Mouse (Mus musculus) MEL (cell line): ENCODE data around the gene Rnd1. TPM values are rescaled to one million over a fixed set of nuclear protein-coding genes. Genes with fewer than 3 reads are reported as not detected.

Experiments used
- DNase-seq: peaks from one replicate; pipeline ENCODE4 v3.0.0; 2011; ENCODE audit warnings: low read depth, low spot score
- H3K27ac ChIP-seq: 2 replicates; pipeline ENCODE4 v1.5.1; 2012; ENCODE audit warnings: low read depth, mild to moderate bottlenecking, control low read depth, low read length, moderate library complexity; ENCODE audit not compliant: control insufficient read depth
- H3K27me3 ChIP-seq, 2 experiments: fragments of 150-350 bp in 1 of 2; sonication (generic) in 1 of 2; 2 replicates each; pipeline ENCODE4 v1.6.1; 2012; ENCODE audit warnings: low read length in 2 of 2, mild to moderate bottlenecking in 2 of 2, improper control_type of control experiment in 1 of 2, moderate library complexity in 1 of 2; ENCODE audit not compliant: insufficient read depth in 2 of 2, control insufficient read depth in 1 of 2
- H3K36me3 ChIP-seq, 2 experiments: 2 replicates each; pipeline ENCODE4 v1.6.1; 2012 to 2014; ENCODE audit warnings: low read length in 2 of 2, improper control_type of control experiment in 1 of 2, inconsistent platforms in 1 of 2, mild to moderate bottlenecking in 1 of 2; ENCODE audit not compliant: insufficient read depth in 2 of 2, control insufficient read depth in 1 of 2
- H3K4me1 ChIP-seq, 2 experiments: fragments of 150-350 bp in 1 of 2; sonication (generic) in 1 of 2; 2 replicates each; pipeline ENCODE4 v1.6.1; 2012; ENCODE audit warnings: low read length in 2 of 2, improper control_type of control experiment in 1 of 2, mild to moderate bottlenecking in 1 of 2; ENCODE audit not compliant: insufficient read depth in 2 of 2, control insufficient read depth in 1 of 2
- H3K4me3 ChIP-seq, 2 experiments: fragments of 150-350 bp in 1 of 2; sonication (generic) in 1 of 2; 2 replicates each; pipeline ENCODE4 v1.5.1; 2012; ENCODE audit warnings: low read depth in 2 of 2, low read length in 2 of 2, mild to moderate bottlenecking in 2 of 2, moderate library complexity in 2 of 2, control low read depth in 1 of 2, improper control_type of control experiment in 1 of 2; ENCODE audit not compliant: control insufficient read depth in 1 of 2, insufficient read depth in 1 of 2
- H3K79me2 ChIP-seq: 2 replicates; pipeline ENCODE4 v1.6.1; 2012; ENCODE audit warnings: mild to moderate bottlenecking, low read length, moderate library complexity; ENCODE audit not compliant: control insufficient read depth, poor library complexity, insufficient read depth
- H3K9ac ChIP-seq: 2 replicates; pipeline ENCODE4 v1.6.1; 2012; ENCODE audit warnings: low read depth, mild to moderate bottlenecking, control low read depth, low read length, moderate library complexity; ENCODE audit not compliant: control insufficient read depth, poor library complexity, severe bottlenecking
- H3K9me3 ChIP-seq: fragments of 150-350 bp; sonication (generic); replicated peaks from 2 replicates; pipeline ENCODE4 v1.6.1; 2012; ENCODE audit warnings: mild to moderate bottlenecking, low read length, improper control_type of control experiment, moderate library complexity; ENCODE audit not compliant: insufficient read depth
- BHLHE40 ChIP-seq: IDR thresholded peaks from 2 replicates; pipeline ENCODE4 v1.6.1; 2012; ENCODE audit warnings: low read depth, mild to moderate bottlenecking, inconsistent platforms, low read length, improper control_type of control experiment, borderline replicate concordance
- CHD1 ChIP-seq: IDR thresholded peaks from 2 replicates; pipeline ENCODE4 v1.6.1; 2012; ENCODE audit warnings: low read depth, mild to moderate bottlenecking, inconsistent platforms, low read length, improper control_type of control experiment
- CTCF ChIP-seq, 3 experiments: IDR thresholded peaks in 2 of 3; conservative IDR thresholded peaks in 1 of 3; 2 replicates each; pipeline ENCODE4 v1.5.1; 2011 to 2012; ENCODE audit warnings: low read length in 3 of 3, low read depth in 2 of 3, mild to moderate bottlenecking in 2 of 3, improper control_type of control experiment in 1 of 3, inconsistent platforms in 1 of 3, mixed read lengths in 1 of 3, moderate library complexity in 1 of 3; ENCODE audit not compliant: control insufficient read depth in 1 of 3, insufficient read depth in 1 of 3, poor library complexity in 1 of 3, severe bottlenecking in 1 of 3
- ELF1 ChIP-seq: IDR thresholded peaks from 2 replicates; pipeline ENCODE4 v1.6.1; 2014; ENCODE audit warnings: low read depth, mild to moderate bottlenecking, inconsistent platforms, low read length, improper control_type of control experiment, moderate library complexity
- EP300 ChIP-seq, 2 experiments: IDR thresholded peaks; 2 replicates each; pipeline ENCODE4 v1.6.1; 2011; ENCODE audit warnings: improper control_type of control experiment in 2 of 2, low read length in 2 of 2, low read depth in 1 of 2, mild to moderate bottlenecking in 1 of 2
- GABPA ChIP-seq: IDR thresholded peaks from 2 replicates; pipeline ENCODE4 v1.6.1; 2012; ENCODE audit warnings: low read depth, mild to moderate bottlenecking, inconsistent platforms, low read length, improper control_type of control experiment, moderate library complexity
- GATA1 ChIP-seq: IDR thresholded peaks from 2 replicates; pipeline ENCODE4 v1.6.1; 2011; ENCODE audit warnings: low read depth, low read length, improper control_type of control experiment
- HCFC1 ChIP-seq: IDR thresholded peaks from 2 replicates; pipeline ENCODE4 v1.6.1; 2012; ENCODE audit warnings: low read depth, mild to moderate bottlenecking, inconsistent platforms, low read length, improper control_type of control experiment, moderate library complexity
- JUND ChIP-seq: IDR thresholded peaks from 2 replicates; pipeline ENCODE4 v1.6.1; 2011; ENCODE audit warnings: low read depth, mild to moderate bottlenecking, improper control_type of control experiment, low read length
- MAFK ChIP-seq: IDR thresholded peaks from 2 replicates; pipeline ENCODE4 v1.6.1; 2011; ENCODE audit warnings: low read depth, mild to moderate bottlenecking, low read length, improper control_type of control experiment, borderline replicate concordance
- MAX ChIP-seq: IDR thresholded peaks from 2 replicates; pipeline ENCODE4 v1.6.1; 2011; ENCODE audit warnings: low read length, improper control_type of control experiment
- MEF2A ChIP-seq: IDR thresholded peaks from 2 replicates; pipeline ENCODE4 v1.6.1; 2014; ENCODE audit warnings: low read depth, mild to moderate bottlenecking, inconsistent platforms, low read length, improper control_type of control experiment; ENCODE audit not compliant: poor library complexity, insufficient replicate concordance, severe bottlenecking; ENCODE audit errors: extremely low read depth
- MXI1 ChIP-seq: IDR thresholded peaks from 2 replicates; pipeline ENCODE4 v1.6.1; 2011; ENCODE audit warnings: mild to moderate bottlenecking, low read depth, low read length, improper control_type of control experiment
- MYB ChIP-seq: IDR thresholded peaks from 2 replicates; pipeline ENCODE4 v1.6.1; 2011; ENCODE audit warnings: mild to moderate bottlenecking, low read depth, low read length, improper control_type of control experiment
- MYC ChIP-seq: IDR thresholded peaks from 2 replicates; pipeline ENCODE4 v1.6.1; 2011; ENCODE audit warnings: low read depth, mild to moderate bottlenecking, low read length, improper control_type of control experiment, moderate library complexity
- NELFE ChIP-seq: IDR thresholded peaks from 2 replicates; pipeline ENCODE4 v1.6.1; 2011; ENCODE audit warnings: low read depth, low read length, improper control_type of control experiment
- NRF1 ChIP-seq: IDR thresholded peaks from 2 replicates; pipeline ENCODE4 v1.6.1; 2014; ENCODE audit warnings: low read depth, mild to moderate bottlenecking, inconsistent platforms, low read length, improper control_type of control experiment, moderate library complexity; ENCODE audit not compliant: poor library complexity, insufficient read depth, severe bottlenecking
- POLR2AphosphoS5 ChIP-seq: IDR thresholded peaks from 2 replicates; pipeline ENCODE4 v1.6.1; 2012; ENCODE audit warnings: low read depth, borderline replicate concordance, mild to moderate bottlenecking, inconsistent platforms, low read length, moderate library complexity, mixed read lengths
- RAD21 ChIP-seq: IDR thresholded peaks from 2 replicates; pipeline ENCODE4 v1.6.1; 2011; ENCODE audit warnings: mild to moderate bottlenecking, low read depth, low read length, improper control_type of control experiment
- RCOR1 ChIP-seq: IDR thresholded peaks from 2 replicates; pipeline ENCODE4 v1.6.1; 2012; ENCODE audit warnings: low read depth, mild to moderate bottlenecking, inconsistent platforms, low read length, improper control_type of control experiment
- SIN3A ChIP-seq: IDR thresholded peaks from 2 replicates; pipeline ENCODE4 v1.6.1; 2012; ENCODE audit warnings: low read length, improper control_type of control experiment, inconsistent platforms
- SMC3 ChIP-seq: IDR thresholded peaks from 2 replicates; pipeline ENCODE4 v1.6.1; 2011; ENCODE audit warnings: low read depth, low read length, improper control_type of control experiment
- TAL1 ChIP-seq: IDR thresholded peaks from 2 replicates; pipeline ENCODE4 v1.6.1; 2012; ENCODE audit warnings: mild to moderate bottlenecking, inconsistent platforms, low read length, moderate library complexity, mixed read lengths
- TBP ChIP-seq: IDR thresholded peaks from 2 replicates; pipeline ENCODE4 v1.8.0; 2011; ENCODE audit warnings: low read depth, low read length, improper control_type of control experiment
- UBTF ChIP-seq: IDR thresholded peaks from 2 replicates; pipeline ENCODE4 v1.6.1; 2012; ENCODE audit warnings: low read depth, mild to moderate bottlenecking, inconsistent platforms, low read length, improper control_type of control experiment, moderate library complexity, borderline replicate concordance; ENCODE audit not compliant: insufficient read depth
- USF1 ChIP-seq: IDR thresholded peaks from 2 replicates; pipeline ENCODE4 v1.6.1; 2014; ENCODE audit warnings: low read depth, mild to moderate bottlenecking, inconsistent platforms, low read length, improper control_type of control experiment, moderate library complexity
- USF2 ChIP-seq, 2 experiments: IDR thresholded peaks; 2 replicates each; pipeline ENCODE4 v1.6.1; 2011 to 2012; ENCODE audit warnings: improper control_type of control experiment in 2 of 2, low read length in 2 of 2, borderline replicate concordance in 1 of 2, inconsistent platforms in 1 of 2, low read depth in 1 of 2, mild to moderate bottlenecking in 1 of 2; ENCODE audit not compliant: insufficient read depth in 1 of 2
- ZC3H11A ChIP-seq: IDR thresholded peaks from 2 replicates; pipeline ENCODE4 v1.6.1; 2012; ENCODE audit warnings: low read depth, mild to moderate bottlenecking, inconsistent platforms, low read length, improper control_type of control experiment
- ZKSCAN1 ChIP-seq: IDR thresholded peaks from 2 replicates; pipeline ENCODE4 v1.6.1; 2012; ENCODE audit warnings: low read depth, mild to moderate bottlenecking, inconsistent platforms, low read length, improper control_type of control experiment, moderate library complexity
- ZMIZ1 ChIP-seq: IDR thresholded peaks from 2 replicates; pipeline ENCODE4 v1.6.1; 2012; ENCODE audit warnings: low read depth, mild to moderate bottlenecking, inconsistent platforms, low read length, improper control_type of control experiment, moderate library complexity
- ZNF384 ChIP-seq: IDR thresholded peaks from 2 replicates; pipeline ENCODE4 v1.6.1; 2012; ENCODE audit warnings: low read depth, mild to moderate bottlenecking, inconsistent platforms, low read length, improper control_type of control experiment
- polyA plus RNA-seq, 2 experiments: library from polyadenylated mRNA; stranded (reverse) in 1 of 2; unstranded in 1 of 2; fragments of >175 nt in 1 of 2; fragments of >200 nt in 1 of 2; gene quantifications; 2 replicates each; pipeline versions ENCODE4 v1.2.1 to v1.2.4; 2012; ENCODE audit warnings: low replicate concordance in 2 of 2, low read depth in 1 of 2; ENCODE audit not compliant: insufficient read length in 2 of 2, insufficient read depth in 1 of 2, missing spikeins in 1 of 2
- total RNA-seq: library from RNA; depleted of rRNA; stranded (reverse); fragments of 300-350 nt; gene quantifications from 2 replicates; pipeline ENCODE4 v1.2.3, GENCODE M21; 2012

Gene Rnd1
- total and polyA plus RNA-seq, 3 experiments: 5.5 to 6.0 TPM; not detected in 1

- TF ChIP-seq TBP (peak; percentile 85), MYC (peak; percentile 86), SIN3A (peak; percentile 94), SMC3 (peak; percentile 8; the same call in 1 of the 2 replicates), HCFC1 (peak; percentile 96)
Measured at GRCm38 (mm10) chr15:98662567-98663545, 14.4 kb downstream of the Rnd1 start, which contains the start of gene Ddx23 (continued).

GRCm38 (mm10) chr15:98662198-98662566, 15.1 kb downstream of the Rnd1 start:
- H3K9me3 ChIP-seq: no peaks in the 10 kb centered on the region
- peak overlapping the region; percentile 96 for H3K27ac ChIP-seq
- peak overlapping the region; percentile 92 for H3K9ac ChIP-seq
- peak overlapping the region; percentile 58 to 83 for H3K4me3 ChIP-seq
- DNase-seq: peak; percentile 92
- no peaks in the 10 kb centered on the region for H3K27me3 ChIP-seq
- H3K79me2 ChIP-seq: peaks cover 28% of the 10 kb centered on the region
- H3K4me1 ChIP-seq: peaks cover 8 to 12% of the 10 kb centered on the region in 2 experiments; a peak in 3 of 4 replicates
- H3K36me3 ChIP-seq: peaks cover 5 to 16% of the 10 kb centered on the region in 2 experiments
- TF ChIP-seq RAD21 (no peak), MYC (peak; percentile 71; the same call in 1 of the 2 replicates), MEF2A (no peak), ZC3H11A (no peak), GATA1 (peak; percentile 88), NELFE (peak; percentile 61; the same call in 1 of the 2 replicates), ZNF384 (no peak), GABPA (no peak), MAFK (no peak), USF2 (IDR thresholded peaks at IDR 0.05; ENCODE audit: borderline replicate concordance in 1 of 2, insufficient read depth in 1 of 2, low read depth in 1 of 2, low read length in 2 of 2) (no peak), TAL1 (peak; percentile 92), EP300 (IDR thresholded peaks at IDR 0.05; ENCODE audit: low read depth in 1 of 2, low read length in 2 of 2) (peak; percentile 47 to 50; a peak in 3 of 4 replicates), JUND (0 out of 2 replicates have a peak, but pooled peaks have one; percentile 52), MAX (no peak), ZMIZ1 (no peak; the same call in none of the 2 replicates), CTCF (IDR thresholded peaks at IDR 0.05 in 2 of 3, conservative IDR thresholded peaks at IDR 0.05 in 1 of 3; ENCODE audit: control insufficient read depth in 1 of 3, insufficient read depth in 1 of 3, low read depth in 2 of 3, low read length in 3 of 3, poor library complexity in 1 of 3, severe bottlenecking in 1 of 3) (no peak; a peak in 1 of 6 replicates), USF1 (no peak), SIN3A (peak; percentile 84), MXI1 (0 out of 2 replicates have a peak, but pooled peaks have one; percentile 59), NRF1 (no peak), MYB (no peak), POLR2AphosphoS5 (no peak), RCOR1 (no peak), BHLHE40 (peak; percentile 45; the same call in 1 of the 2 replicates), HCFC1 (no peak), ELF1 (peak; percentile 59; the same call in 1 of the 2 replicates), ZKSCAN1 (no peak), CHD1 (peak; percentile 94), UBTF (0 out of 2 replicates have a peak, but pooled peaks have one; percentile 5)
